Mouse (Mus musculus): ENCODE measurements around the gene Gstp3. TPM values are rescaled to one million over a fixed set of nuclear protein-coding genes. Genes with fewer than 3 reads are reported as not detected.
"Not testable (repeated sequence)": the region's sequence is repeated elsewhere in the genome, so short reads cannot be mapped to it uniquely, and the experiment has no call there.

Gstp3 gene
- polyA plus RNA-seq, 1 experiment from 2014 or later = not detected

DNA sequence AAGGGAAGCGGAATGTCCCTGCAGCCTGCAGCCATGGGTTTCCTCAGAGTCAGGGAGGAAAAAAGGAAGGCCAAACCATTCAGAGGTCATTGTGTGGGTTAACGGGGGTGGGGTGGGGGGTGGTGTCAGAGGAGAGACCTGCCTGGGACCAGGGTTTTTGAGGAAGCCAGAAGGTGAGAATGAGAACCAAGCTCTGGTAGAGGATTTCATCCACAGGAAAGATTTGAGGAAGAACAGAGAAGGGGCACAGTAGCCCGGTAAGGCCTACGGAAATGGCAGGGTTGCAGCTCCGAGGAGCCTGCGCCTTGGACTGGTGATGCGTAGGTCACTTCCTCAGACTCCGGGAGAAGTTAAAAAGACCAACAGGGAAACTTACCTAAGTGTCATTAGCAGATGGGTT lies 11.4 kb upstream of the Gstp3 start:
- no peaks in the 10 kb centered on the region for H3K4me1 ChIP-seq (ENCODE audit: control insufficient read depth, insufficient read depth, low read depth, low read length)
- ATAC-seq = no peak
- H3K9me3 ChIP-seq (ENCODE audit: control insufficient read depth, low read length) = no peaks in the 10 kb centered on the region
- H3K27me3 ChIP-seq (replicated peaks; ENCODE audit: control insufficient read depth, insufficient read depth, low read length) = no peaks in the 10 kb centered on the region
- no peaks in the 10 kb centered on the region for H3K36me3 ChIP-seq (ENCODE audit: control insufficient read depth, insufficient read depth, low read length)
- H3K27ac ChIP-seq (ENCODE audit: low read depth, low read length) = no peak overlapping the region
- H3K9ac ChIP-seq (ENCODE audit: low read depth, low read length) = no peak overlapping the region
- H3K4me2 ChIP-seq (ENCODE audit: low read length) = no peak overlapping the region
- no peak overlapping the region for H3K4me3 ChIP-seq (ENCODE audit: low read length)
- 90% methylated on average over 8 of the region's 8 CpGs for WGBS

DNA sequence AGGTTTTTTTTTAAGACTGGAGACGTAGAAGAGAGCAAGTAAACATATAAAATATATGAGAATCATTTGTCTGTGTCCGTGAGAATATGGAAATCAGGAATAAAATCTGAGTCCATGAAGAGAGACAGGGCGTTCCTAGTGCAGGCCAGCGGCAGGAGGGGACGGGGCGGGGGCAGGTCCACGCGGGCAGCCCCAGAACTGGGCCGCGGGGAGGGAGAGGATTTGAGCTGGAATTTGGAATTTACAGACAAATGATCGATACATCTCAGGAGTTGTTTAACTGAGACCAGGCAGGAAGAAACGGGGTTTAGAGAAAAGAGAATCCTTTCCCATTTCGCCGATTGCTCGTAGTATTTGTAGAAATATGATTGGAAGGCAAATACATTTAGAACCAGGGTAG lies 10.9 kb upstream of the Gstp3 start:
- ATAC-seq = no peak
- H3K9ac ChIP-seq (ENCODE audit: low read depth, low read length) = no peak overlapping the region
- no peaks in the 10 kb centered on the region for H3K36me3 ChIP-seq (ENCODE audit: control insufficient read depth, insufficient read depth, low read length)
- no peaks in the 10 kb centered on the region for H3K27me3 ChIP-seq (replicated peaks; ENCODE audit: control insufficient read depth, insufficient read depth, low read length)
- no peak overlapping the region for H3K4me3 ChIP-seq (ENCODE audit: low read length)
- no peak overlapping the region for H3K27ac ChIP-seq (ENCODE audit: low read depth, low read length)
- 80% methylated on average over 15 of the region's 15 CpGs for WGBS
- no peaks in the 10 kb centered on the region for H3K9me3 ChIP-seq (ENCODE audit: control insufficient read depth, low read length)
- no peak overlapping the region for H3K4me2 ChIP-seq (ENCODE audit: low read length)
- no peaks in the 10 kb centered on the region for H3K4me1 ChIP-seq (ENCODE audit: control insufficient read depth, insufficient read depth, low read depth, low read length)

DNA sequence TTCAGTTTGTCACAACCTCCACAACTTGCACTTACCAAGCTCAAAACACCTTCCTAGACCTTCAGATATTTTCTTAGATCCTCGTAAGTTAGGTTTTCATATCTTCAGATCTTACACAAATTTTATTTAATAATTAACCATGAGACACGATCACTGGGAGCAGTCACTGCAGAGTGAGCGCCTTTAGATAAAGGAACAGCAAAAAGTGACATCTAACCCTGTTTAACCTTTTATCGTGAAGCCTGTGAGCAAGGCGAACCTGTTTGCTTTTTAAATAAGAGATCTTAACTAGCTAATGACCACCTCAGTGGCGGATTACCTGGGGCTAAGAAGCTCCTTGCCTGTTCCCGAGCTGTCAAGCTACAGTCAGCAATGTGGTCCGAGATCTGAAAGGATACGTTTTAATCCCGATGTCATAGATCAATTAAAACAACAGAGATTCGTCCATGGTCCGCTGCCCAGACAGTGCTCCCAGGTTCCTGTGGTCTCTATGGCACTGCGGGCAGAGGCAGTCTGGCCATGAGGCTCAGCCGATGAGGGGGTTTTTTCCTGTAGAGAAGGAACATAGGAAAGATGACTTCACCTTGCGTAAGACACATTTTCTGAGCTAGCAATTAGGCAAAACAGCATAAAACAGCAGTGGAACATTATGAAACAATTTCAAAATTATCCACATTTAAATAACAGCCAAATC lies 9.5 kb upstream of the Gstp3 start:
- no peaks in the 10 kb centered on the region for H3K9me3 ChIP-seq (ENCODE audit: control insufficient read depth, low read length)
- no peak overlapping the region for H3K4me3 ChIP-seq (ENCODE audit: low read length)
- no peaks in the 10 kb centered on the region for H3K36me3 ChIP-seq (ENCODE audit: control insufficient read depth, insufficient read depth, low read length)
- H3K9ac ChIP-seq (ENCODE audit: low read depth, low read length) = no peak overlapping the region
- no peaks in the 10 kb centered on the region for H3K4me1 ChIP-seq (ENCODE audit: control insufficient read depth, insufficient read depth, low read depth, low read length)
- H3K27me3 ChIP-seq (replicated peaks; ENCODE audit: control insufficient read depth, insufficient read depth, low read length) = no peaks in the 10 kb centered on the region
- 63% methylated on average over 15 of the region's 15 CpGs for WGBS
- H3K4me2 ChIP-seq (ENCODE audit: low read length) = no peak overlapping the region
- no peak overlapping the region for H3K27ac ChIP-seq (ENCODE audit: low read depth, low read length)
- no peak for ATAC-seq

DNA sequence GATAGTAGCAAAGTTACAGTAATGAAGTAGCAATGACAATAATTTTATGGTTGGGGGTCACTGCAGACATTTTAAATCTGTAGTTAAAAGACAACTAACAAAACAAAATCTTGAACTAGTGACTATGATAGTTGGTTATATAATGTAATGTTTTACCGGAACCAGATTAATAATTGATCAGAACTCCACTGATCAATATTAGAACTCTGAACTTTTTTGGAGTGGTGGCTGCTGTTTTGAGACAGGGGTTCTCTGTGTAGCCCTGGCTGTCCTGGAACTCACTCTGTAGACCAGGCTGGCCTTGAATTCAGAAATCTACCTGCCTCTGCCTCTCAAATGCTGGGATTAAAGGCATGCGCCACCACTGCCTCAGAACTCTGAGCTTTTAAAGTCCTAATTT lies 8.9 kb upstream of the Gstp3 start:
- H3K27me3 ChIP-seq (replicated peaks; ENCODE audit: control insufficient read depth, insufficient read depth, low read length); H3K4me3 ChIP-seq (ENCODE audit: low read length); H3K4me1 ChIP-seq (ENCODE audit: control insufficient read depth, insufficient read depth, low read depth, low read length); H3K27ac ChIP-seq (ENCODE audit: low read depth, low read length); H3K9me3 ChIP-seq (ENCODE audit: control insufficient read depth, low read length); H3K36me3 ChIP-seq (ENCODE audit: control insufficient read depth, insufficient read depth, low read length); H3K4me2 ChIP-seq (ENCODE audit: low read length); H3K9ac ChIP-seq (ENCODE audit: low read depth, low read length); ATAC-seq: not testable (repeated sequence)
- WGBS = 94% methylated on average over 2 of the region's 2 CpGs

DNA sequence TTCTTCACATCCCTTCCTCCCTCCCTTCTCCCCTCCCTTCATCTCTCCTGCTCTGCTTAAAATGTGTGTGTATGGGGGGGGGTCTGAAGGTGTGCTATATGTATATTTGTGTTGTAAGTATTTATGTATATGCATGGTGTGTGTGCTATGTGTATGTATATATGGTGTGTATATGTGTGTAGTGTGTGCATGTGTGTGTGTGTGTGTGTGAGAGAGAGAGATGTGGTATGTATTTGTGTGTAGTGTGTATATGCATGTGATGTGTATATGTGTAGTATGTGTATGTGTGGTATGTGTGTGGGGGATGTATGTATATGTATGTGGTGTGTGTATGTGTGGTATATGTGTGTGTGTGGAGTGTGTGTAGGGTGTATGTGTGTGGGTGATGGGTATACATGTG lies 7.5 kb upstream of the Gstp3 start:
- Histone ChIP-seq H3K4me2 (ENCODE audit: low read length) (no peak overlapping the region), H3K9ac (ENCODE audit: low read depth, low read length) (no peak overlapping the region), H3K27me3 (replicated peaks; ENCODE audit: control insufficient read depth, insufficient read depth, low read length) (no peaks in the 10 kb centered on the region), H3K27ac (ENCODE audit: low read depth, low read length) (no peak overlapping the region), H3K4me1 (ENCODE audit: control insufficient read depth, insufficient read depth, low read depth, low read length) (no peaks in the 10 kb centered on the region), H3K4me3 (ENCODE audit: low read length) (no peak overlapping the region), H3K9me3 (ENCODE audit: control insufficient read depth, low read length) (no peaks in the 10 kb centered on the region), H3K36me3 (ENCODE audit: control insufficient read depth, insufficient read depth, low read length) (no peaks in the 10 kb centered on the region)
- no peak for ATAC-seq

DNA sequence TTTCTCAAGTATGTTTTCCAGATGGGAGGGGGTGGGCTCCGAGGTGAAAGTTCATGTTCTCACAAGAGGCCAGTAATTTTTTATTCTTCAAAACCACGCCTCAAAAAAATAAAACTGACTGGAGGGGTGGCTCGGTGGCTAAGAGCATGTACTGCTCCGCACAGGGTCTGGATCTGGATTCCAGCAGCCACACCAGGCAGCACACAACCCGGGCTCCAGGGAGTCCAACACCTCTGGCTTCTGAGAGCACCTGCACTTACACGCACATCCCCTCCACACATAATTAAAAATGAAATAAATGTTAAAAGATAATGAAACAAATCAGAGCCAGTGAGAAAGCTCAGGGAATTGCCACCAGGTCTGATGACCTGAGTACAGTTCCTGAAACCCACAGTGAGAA lies 6.9 kb upstream of the Gstp3 start:
- Histone ChIP-seq H3K36me3 (ENCODE audit: control insufficient read depth, insufficient read depth, low read length) (no peaks in the 10 kb centered on the region), H3K9me3 (ENCODE audit: control insufficient read depth, low read length) (no peaks in the 10 kb centered on the region), H3K27me3 (replicated peaks; ENCODE audit: control insufficient read depth, insufficient read depth, low read length) (no peaks in the 10 kb centered on the region), H3K4me1 (ENCODE audit: control insufficient read depth, insufficient read depth, low read depth, low read length) (no peaks in the 10 kb centered on the region), H3K4me3 (ENCODE audit: low read length) (no peak overlapping the region), H3K4me2 (ENCODE audit: low read length) (no peak overlapping the region), H3K27ac (ENCODE audit: low read depth, low read length) (no peak overlapping the region), H3K9ac (ENCODE audit: low read depth, low read length) (no peak overlapping the region)
- ATAC-seq = no peak
- WGBS = 87% methylated on average over 6 of the region's 6 CpGs

DNA sequence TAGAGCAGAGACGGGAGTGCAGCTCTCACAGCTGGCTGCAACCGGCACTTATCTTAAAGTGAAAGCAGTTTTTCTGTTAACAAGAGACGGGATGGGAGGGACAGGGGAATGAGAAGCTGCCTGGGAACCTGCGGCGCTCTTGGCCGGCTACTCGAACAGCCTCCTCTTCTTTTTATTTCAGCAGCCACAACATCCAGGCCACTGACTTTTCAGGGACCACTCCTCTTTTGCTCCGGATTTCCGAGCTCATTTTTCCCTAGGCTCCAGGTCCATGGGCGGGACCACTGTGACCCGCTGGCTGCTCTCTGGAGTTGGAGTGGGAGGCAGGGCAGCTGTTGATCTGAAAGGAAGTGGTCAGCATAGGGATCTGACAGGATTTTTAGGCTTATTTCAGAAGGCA lies 5.1 kb upstream of the Gstp3 start:
- not testable (repeated sequence) for H3K9me3 ChIP-seq (ENCODE audit: control insufficient read depth, low read length); H3K4me3 ChIP-seq (ENCODE audit: low read length); H3K27me3 ChIP-seq (replicated peaks; ENCODE audit: control insufficient read depth, insufficient read depth, low read length); ATAC-seq; H3K4me2 ChIP-seq (ENCODE audit: low read length); H3K36me3 ChIP-seq (ENCODE audit: control insufficient read depth, insufficient read depth, low read length); H3K27ac ChIP-seq (ENCODE audit: low read depth, low read length); H3K4me1 ChIP-seq (ENCODE audit: control insufficient read depth, insufficient read depth, low read depth, low read length); H3K9ac ChIP-seq (ENCODE audit: low read depth, low read length)
- WGBS = 36% methylated on average over 2 of the region's 11 CpGs

DNA sequence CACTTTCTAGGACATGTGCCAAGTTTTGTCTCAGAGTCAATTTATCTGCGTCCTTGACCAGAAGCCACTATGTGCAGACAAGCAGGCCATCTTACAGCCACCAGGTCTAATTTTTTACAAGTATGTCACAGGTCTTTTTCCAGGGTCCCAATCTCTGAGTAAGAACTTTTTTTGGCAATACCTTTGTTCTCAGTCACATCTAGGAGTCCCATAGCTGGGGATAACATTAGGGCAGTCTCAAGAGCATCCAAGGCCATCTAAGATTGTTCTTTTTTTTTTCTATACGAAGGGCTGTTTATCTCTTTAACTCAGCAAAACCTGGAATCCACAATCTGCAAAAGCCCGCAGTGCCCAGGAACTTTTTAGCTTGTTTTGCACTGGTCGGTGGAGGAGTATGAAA lies 4.0 kb upstream of the Gstp3 start:
- ATAC-seq; H3K36me3 ChIP-seq (ENCODE audit: control insufficient read depth, insufficient read depth, low read length); H3K27ac ChIP-seq (ENCODE audit: low read depth, low read length); H3K9me3 ChIP-seq (ENCODE audit: control insufficient read depth, low read length); H3K4me2 ChIP-seq (ENCODE audit: low read length); H3K27me3 ChIP-seq (replicated peaks; ENCODE audit: control insufficient read depth, insufficient read depth, low read length); H3K4me1 ChIP-seq (ENCODE audit: control insufficient read depth, insufficient read depth, low read depth, low read length); H3K9ac ChIP-seq (ENCODE audit: low read depth, low read length); H3K4me3 ChIP-seq (ENCODE audit: low read length): not testable (repeated sequence)
- WGBS = 94% methylated on average over 2 of the region's 4 CpGs

DNA sequence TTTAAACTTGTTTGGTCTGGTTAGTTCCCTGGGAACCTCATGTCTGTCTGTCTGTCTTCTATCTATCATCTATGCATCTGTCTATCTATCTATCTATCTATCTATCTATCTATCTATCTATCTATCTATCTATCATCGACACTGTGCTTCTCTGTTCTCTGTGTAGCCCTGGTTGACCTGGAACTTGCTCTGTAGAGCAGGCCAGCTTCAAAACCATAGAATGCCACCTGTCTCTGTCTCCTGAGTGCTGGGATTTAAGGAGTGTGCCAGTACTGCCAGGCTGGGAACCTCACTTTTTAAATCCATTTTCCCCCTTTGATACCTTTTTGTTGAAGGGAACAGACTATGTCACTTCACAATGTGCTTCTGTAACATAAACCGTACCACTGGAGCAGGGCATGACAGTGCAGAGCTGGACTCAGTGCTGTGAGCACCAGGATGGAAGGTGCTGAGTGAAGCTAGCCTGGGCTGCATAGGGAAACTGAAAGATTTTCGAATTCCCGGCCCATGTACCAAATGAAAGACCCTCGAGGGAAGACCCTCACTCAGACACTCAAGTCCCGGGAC lies 1.6 kb upstream of the Gstp3 start:
- no peak for ATAC-seq
- Histone ChIP-seq H3K36me3 (ENCODE audit: control insufficient read depth, insufficient read depth, low read length) (no peaks in the 10 kb centered on the region), H3K27me3 (replicated peaks; ENCODE audit: control insufficient read depth, insufficient read depth, low read length) (no peaks in the 10 kb centered on the region), H3K9me3 (ENCODE audit: control insufficient read depth, low read length) (no peaks in the 10 kb centered on the region), H3K27ac (ENCODE audit: low read depth, low read length) (no peak overlapping the region), H3K4me3 (ENCODE audit: low read length) (no peak overlapping the region), H3K4me1 (ENCODE audit: control insufficient read depth, insufficient read depth, low read depth, low read length) (no peaks in the 10 kb centered on the region), H3K4me2 (ENCODE audit: low read length) (no peak overlapping the region), H3K9ac (ENCODE audit: low read depth, low read length) (no peak overlapping the region)
- 92% methylated on average over 5 of the region's 6 CpGs for WGBS

All from hindbrain, embryonic 16.5 days (tissue).